Mouse (Mus musculus): ENCODE measurements around the gene Gna14.

The Gna14 gene

GRCm38 (mm10) chr19:16579656-16580260 lies 144.2 kb downstream of the Gna14 start:
- ATAC-seq (ENCODE audit: insufficient number of reproducible peaks, low FRiP score, low TSS enrichment): no peak

- no peak for ATAC-seq (ENCODE audit: insufficient number of reproducible peaks, low FRiP score, low TSS enrichment)
Observed at GRCm38 (mm10) chr19:16580501-16580900, 144.9 kb downstream of the Gna14 start.

- ATAC-seq (ENCODE audit: insufficient number of reproducible peaks, low FRiP score, low TSS enrichment): no peak
Observed at GRCm38 (mm10) chr19:16584546-16584945, 149.0 kb downstream of the Gna14 start.

DNA sequence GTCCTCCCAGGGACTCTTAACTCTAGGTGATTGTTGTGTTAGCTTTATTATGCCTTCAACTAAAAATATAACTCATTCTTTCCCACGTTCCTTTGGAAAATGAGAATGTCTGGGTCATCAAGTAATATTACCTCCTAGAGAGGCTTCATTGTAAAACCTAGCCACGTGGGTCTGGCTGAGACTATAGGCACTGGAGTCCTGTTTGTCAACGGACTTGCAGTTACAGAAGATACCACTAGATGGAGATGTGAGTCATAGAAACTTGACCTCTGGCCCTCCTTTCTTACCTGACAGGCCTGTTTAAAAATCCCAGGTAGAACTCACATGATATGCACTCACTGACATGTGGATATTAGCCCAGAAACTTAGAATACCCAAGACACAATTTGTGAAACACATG lies 149.8 kb downstream of the Gna14 start:
- ATAC-seq (ENCODE audit: insufficient number of reproducible peaks, low FRiP score, low TSS enrichment): no peak

DNA sequence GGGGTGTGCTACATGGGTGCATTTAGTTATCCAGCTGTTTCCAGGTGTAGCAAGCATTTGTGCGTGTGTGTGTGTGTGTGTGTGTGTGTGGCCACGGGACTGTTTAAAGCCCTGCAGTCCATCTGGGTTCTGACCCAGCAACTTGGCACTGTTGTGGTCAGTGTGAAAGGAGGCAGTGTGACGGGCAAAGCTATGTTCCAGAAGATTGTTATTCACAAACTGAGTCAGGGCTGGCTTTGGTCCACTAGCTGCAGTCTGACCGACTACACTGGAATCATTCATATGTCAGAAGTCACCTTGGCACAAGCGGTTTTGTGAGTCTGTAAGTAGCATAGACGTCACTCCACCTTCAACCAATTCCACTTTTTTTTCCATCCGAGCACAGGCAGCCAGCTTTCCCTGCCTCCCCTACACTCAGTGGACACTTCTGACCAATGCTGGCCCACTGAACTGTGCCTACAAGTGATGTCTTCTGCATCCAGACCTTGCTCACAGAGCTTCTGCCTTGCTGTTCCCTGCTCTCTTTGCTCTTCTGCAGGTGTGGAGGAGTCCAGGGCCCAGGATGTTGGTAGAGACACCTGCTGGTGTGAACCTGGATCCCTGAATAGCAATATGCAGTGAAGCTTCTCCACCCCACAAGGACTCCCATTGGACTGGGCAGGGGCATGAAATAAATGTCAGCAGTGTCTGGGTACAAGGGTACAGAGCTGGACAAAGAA lies 157.9 kb downstream of the Gna14 start:
- no peak for ATAC-seq (ENCODE audit: insufficient number of reproducible peaks, low FRiP score, low TSS enrichment)

GRCm38 (mm10) chr19:16593975-16594317 lies 158.4 kb downstream of the Gna14 start:
- no peak for ATAC-seq (ENCODE audit: insufficient number of reproducible peaks, low FRiP score, low TSS enrichment)

- ATAC-seq (ENCODE audit: insufficient number of reproducible peaks, low FRiP score, low TSS enrichment): no peak
Observed at GRCm38 (mm10) chr19:16597216-16597615, 161.7 kb downstream of the Gna14 start.

- no peak for ATAC-seq (ENCODE audit: insufficient number of reproducible peaks, low FRiP score, low TSS enrichment)
Observed at GRCm38 (mm10) chr19:16598653-16599297, 163.2 kb downstream of the Gna14 start.

DNA sequence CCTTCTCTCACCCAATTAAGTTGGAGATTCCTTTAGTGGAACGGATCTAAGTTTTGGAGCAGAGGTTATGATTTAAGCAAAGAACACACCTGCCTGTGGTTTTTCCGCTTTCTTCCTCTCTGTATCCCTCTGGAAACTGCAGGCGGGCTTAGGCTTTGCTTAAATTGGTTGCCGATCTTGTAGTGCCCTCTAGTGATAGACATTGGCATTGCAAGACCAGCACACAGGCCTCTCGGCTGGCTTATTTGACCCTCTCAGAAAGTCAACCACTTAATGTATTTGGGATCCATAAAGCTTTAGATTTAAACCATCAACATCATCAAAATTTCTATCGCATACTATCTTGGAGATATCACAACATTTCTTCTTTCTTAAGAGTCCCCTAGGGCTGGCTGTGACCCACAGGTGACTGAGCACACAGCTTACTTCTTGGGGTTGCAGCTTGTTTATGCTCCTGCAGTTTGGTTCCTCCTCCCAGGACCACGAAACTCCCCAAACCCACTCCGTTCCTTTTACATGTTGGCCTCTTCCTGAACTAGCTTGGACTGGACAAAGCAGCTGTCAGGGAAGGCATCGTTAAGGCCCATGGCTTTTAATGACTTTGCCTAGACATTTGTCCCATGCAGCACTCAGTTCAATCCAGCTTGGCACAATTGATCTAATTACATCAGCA lies 163.9 kb downstream of the Gna14 start:
- 0 out of 2 replicates have a peak, but pooled peaks have one; percentile 59 for ATAC-seq (ENCODE audit: insufficient number of reproducible peaks, low FRiP score, low TSS enrichment)

DNA sequence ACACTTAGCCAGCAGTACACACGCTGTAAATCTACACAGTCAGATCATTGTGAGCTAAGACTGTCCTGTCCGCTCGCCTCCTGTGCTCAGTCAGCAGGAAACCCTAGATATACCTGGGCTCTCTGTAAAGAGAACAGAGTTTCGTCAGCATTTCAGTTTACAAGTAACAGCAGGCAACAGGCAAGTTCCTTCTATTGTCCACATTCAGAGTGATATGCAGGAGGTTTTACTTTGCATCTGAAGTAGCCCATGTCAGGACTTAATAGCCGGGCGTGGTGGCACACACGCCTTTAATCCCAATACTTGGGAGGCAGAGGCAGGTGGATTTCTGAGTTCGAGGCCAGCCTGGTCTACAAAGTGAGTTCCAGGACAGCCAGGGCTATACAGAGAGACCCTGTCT lies 166.5 kb downstream of the Gna14 start:
- ATAC-seq (ENCODE audit: insufficient number of reproducible peaks, low FRiP score, low TSS enrichment): no peak

DNA sequence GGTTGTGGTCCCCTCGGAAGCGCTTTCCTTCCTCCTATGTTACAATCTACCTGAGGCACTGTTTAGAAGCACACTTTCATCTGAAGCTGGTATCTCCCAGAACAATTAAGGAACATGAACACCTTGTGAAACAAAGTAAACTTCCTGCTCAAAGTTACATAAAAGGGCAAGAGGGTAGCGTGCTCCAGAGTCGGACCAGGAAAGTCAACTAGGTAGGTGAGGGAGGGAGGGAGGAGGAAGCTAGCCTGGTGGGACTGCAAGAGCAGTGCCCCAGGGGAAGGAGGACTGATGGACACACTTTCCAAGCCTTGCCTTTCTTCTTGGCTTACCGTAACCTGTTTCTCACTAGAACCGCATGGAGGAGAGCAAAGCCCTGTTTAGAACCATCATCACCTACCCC lies 172.1 kb downstream of the Gna14 start:
- no peak for ATAC-seq (ENCODE audit: insufficient number of reproducible peaks, low FRiP score, low TSS enrichment)

DNA sequence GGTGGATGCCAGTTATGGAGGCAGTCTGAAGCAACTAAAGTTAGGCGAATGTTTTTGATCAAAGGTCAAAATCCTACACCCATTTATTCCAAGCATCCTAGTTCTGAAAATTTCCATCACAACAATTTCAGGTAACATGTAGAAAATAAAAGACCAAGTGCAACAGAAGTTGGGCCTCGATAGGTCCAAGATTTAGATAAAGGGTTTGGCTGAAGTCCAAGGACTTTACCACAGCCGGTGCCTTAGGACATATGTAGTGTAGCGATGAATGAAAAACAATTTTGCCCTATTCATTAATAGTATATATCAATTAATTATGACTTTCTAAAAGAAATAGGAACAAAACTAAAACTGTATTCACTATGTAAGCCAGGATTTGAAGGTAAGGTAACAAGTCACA lies 187.6 kb downstream of the Gna14 start:
- no peak for ATAC-seq (ENCODE audit: insufficient number of reproducible peaks, low FRiP score, low TSS enrichment)

- ATAC-seq (ENCODE audit: insufficient number of reproducible peaks, low FRiP score, low TSS enrichment): no peak
Observed at GRCm38 (mm10) chr19:16624994-16625393, 189.4 kb downstream of the Gna14 start.

DNA sequence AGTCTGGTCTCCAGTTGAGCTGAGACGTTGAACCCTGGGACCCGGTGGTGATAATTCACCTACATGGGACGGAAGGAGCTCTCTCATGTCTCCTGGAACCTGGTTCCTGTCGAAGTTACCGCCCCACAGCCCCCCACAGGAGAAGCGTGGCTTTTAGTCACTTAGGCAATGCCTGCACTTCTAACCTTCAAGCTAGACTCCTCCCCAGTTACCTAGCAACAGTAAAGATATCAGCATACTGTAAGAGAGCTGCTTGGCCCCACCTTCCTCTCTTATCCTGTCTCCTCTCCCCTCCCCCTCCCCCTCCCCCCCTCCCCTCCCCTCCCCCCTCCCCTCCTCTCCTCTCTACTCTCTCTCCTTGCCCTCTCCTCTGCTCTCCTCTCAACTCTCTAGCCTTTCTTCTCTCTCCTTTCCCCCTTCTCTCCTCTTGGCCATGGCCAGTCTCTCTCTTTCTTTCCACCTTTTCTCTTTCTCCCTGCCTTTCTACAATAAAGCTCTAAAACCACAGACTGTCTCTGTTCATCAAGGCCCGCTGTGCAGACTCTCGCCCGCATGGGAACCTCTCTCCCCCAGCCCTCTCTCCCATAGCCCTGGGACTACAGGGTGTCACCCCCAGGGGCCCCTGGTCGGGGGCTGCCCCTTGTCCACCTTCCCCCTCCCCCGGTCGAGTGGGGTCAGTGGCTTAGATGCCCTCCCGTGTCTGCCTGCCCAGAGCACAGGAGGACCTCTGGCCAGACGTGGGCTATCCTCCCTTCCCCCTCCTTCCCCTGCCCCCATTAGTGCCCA lies 190.2 kb downstream of the Gna14 start:
- ATAC-seq (ENCODE audit: insufficient number of reproducible peaks, low FRiP score, low TSS enrichment): no peak

Data from cerebellum, adult (tissue).